Mouse (Mus musculus) brain, embryonic 18.5 days (tissue): ENCODE results near the gene Setd5.
A peak's percentile ranks its signal among the peaks of the same experiment; 100 is the strongest.

ENCODE experiments used
- DNase-seq: peaks from one replicate; pipeline ENCODE4 v3.0.0-alpha.2; 2012; ENCODE audit warnings: low read depth, low spot score

The Setd5 gene

DNA sequence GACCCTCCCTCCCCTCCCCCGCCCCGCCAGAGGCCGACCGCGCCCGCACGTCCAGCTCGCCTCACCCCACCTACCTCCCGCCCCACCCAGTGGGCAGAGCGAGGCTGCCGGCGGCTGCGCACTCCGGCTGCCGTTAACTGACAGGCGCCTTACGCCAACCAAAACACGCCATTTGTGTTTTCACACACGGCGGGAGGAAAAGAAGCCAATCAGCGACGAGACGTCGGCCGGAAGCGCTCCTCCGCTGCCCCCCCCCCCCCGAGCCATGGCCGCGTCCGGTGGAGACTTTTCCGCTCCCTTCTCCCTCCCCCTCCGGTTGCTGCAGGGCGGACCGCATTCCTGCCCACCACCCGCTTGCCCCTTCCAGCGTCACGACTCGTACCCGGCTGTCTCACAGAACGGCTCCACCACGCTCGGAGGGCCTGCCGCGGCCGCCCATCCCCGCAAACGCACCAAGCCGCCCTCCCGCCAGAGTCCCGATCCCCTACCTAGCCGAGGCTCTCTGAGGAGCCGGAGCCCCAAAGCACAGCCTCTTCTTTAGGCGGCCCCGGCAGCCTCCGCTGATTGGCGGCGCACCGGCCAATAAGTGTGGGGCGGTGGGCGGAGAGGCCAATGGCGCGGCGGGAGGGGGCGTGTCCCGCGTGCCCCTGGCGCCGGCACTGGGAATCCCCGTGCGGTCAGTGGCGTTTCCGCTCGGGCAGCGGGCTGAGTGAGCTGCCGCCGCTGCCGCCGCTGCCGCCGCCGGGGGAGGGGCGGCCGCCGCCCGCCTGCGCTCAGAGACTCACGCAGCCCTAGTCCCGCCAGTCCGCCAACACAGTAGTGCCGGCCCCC is at the start of gene Setd5:
Gene Setd5, plus strand, starts transcription at position 680 of the 831 bp plus-strand sequence.
- peak; percentile 94 for DNase-seq

- DNase-seq = no peak
Measured at GRCm38 (mm10) chr6:113027446-113027845, 49.7 kb upstream of the Setd5 start.

- DNase-seq = no peak
Measured at GRCm38 (mm10) chr6:113029006-113029405, 48.2 kb upstream of the Setd5 start.

- DNase-seq = no peak
Measured at GRCm38 (mm10) chr6:113030553-113030952, 46.6 kb upstream of the Setd5 start.

DNA sequence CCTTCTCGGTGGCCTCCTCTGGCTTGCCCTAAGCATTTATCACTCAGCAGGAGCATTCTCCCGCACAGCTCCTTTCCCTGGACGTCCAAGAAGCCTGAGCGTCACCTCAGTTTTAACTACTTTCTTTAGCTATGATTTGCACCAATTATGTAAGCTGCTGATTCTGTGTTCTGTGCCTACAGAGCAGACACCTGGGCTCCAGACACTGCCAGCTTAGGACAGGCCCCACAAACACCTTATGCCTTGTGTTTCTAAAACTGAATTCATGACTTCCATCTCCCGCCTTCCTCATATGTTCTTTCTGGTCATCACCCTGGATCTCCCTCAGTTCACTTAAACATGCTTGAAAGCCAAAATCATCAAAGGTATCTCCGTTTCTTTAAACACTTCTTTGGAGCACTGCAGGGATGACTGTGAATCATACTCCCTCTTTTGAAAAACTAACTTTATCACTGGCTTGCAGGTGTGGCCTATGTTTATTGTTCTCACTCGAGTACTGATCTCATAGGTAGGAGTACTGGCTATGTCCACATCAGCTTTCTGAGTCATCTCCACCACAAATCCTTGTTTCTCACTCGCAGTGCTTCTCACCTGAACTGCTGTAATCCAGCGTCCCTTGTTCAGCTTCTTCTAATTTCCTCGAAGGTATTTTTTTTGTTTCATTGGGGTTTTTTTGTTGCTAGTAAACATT is 46.0 kb upstream of the Setd5 start:
- DNase-seq = no peak

- DNase-seq = no peak
Measured at GRCm38 (mm10) chr6:113032121-113032520, 45.0 kb upstream of the Setd5 start.

DNA sequence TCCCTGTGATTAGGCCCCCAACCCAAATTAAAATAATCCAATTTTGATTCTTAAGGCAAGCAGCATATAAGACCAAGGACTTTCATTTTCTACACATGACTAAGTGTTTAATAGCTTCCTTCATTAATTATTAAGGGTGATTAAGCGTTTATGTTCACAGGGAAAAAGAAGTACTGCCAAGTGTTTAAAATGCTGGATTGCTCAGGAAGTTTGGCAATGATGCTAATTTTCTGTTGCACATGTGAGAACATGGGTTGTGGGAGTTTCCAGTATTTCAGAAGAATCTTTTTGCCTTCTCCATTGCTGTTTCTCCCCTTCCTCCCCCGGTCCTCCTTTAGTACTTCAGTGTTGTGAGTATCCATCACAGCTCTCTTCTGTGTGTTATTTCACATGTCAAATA is 44.0 kb upstream of the Setd5 start:
- DNase-seq = no peak

DNA sequence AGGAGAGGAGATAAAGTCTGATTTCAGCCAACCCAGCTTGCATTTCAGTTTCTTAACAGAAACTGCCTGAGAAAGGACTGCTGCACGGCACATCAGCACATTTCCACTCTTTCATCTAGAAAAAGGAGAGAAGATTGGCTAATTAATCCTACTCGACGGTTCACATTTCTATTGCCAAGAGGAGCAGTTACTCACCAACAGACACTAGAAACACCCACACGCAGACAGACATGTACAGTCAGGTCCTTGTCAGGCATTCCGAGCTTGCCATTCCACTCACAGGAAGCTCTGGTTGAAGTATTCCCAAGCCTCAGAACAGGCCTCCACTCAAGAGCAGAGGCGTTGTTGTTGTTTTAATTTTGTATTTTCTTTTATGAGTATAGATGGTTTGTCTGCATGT is 42.7 kb upstream of the Setd5 start:
- DNase-seq = no peak

GRCm38 (mm10) chr6:113036463-113037175 is 40.5 kb upstream of the Setd5 start:
- no peak for DNase-seq

DNA sequence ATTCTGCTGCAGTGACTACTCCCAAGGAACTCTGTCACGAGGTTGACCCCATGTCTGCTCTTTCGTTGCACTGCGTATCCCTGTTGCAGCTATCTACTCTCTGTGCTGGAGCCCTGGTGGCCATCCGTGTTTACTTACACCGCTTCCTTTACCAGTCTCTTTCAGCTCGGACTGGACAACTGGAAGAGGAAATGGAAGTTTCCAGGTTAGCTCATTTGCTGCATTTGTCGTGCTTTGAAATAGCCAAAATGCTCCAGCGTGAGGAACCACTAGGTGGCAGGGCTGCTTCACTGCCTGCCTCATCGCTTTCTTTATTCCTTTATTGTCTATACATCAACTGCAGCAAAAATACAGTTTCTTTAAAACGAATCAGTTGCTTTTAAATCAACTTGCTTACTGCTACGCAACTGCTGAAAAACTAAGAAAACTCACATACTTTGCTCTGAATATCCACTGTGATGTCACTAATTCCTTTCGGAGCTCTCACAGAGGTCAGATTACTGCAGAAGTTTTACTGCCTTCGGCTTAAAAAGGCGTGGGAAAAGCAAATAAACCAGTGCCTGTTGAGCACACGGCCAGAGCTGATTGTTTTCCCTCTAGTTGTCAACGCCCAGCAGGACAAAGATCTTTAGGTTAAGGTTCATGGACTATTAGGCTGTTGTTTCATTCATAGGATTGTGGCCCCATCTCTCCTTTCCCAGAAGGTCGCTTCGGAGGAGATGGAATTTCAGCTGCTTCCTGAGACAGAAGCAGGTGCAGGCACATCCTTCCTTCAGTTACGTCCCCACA is 39.0 kb upstream of the Setd5 start:
- no peak for DNase-seq

DNA sequence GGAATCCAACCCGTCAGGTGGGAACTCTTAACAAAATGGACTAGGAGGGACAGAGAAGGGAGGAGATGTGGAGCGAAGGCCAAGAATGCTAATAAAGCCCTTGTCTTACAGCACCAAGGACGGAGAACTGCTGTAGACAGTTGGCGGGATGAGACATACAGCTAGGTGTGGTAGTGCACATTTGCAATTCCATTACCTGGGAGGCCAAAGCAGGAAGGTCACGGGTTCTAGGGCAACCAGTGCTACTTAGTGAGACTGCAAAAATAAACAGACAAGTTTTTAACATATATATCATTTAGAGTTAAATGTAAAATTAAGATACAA is 38.5 kb upstream of the Setd5 start:
- no peak for DNase-seq

DNA sequence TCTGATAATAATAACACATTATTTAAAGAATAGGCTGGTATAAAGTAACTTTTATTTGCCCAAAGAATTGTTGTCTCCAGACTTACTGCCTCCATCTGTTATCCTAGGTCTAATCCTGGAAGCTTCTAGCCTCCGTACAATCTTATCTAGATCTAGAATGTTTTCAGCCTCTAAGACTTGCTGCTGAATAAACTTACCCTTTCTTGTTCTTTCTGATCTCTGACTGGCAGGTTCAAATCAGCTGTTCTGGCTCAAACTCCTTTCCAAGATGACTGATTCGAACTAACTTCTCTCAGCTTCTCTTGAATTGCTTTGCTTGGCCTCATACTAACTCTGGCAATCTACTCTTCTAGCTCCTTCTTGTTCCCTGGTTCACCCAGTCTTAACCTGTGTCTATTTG is 36.8 kb upstream of the Setd5 start:
- no peak for DNase-seq

DNA sequence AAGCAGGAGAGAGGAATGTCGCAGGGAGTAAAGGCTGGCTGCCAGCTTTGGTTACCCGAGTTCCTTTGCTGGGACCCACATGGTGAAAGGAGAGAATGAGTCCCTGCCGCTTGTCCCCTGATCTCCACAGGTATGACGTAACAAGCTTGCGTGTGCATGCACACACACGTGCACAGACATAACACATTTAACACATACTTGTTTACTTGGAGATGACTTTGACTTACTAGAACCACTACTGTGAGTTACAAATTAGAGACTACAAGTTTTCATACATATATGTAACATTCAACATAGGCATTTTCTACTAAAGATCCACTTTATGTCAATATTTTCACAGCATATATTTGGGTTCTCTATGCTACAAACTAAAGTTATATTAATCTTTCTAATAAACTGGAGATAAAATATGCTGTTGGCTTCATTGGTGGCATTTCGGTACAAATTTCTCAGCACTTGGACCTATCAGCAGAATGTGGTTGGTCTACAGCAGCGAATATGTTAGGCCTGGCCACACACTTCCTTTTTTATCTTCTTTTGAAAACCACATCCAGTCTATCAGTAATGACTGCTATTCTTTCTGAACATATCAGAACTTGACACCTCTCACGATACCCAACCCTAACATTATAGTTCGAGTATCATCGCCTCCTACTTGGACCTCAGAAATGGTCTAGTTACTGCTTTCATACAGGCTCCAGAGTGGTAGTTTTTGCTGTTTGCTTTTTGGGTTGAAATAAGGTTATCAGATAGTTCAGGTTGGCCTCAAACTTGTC is 35.8 kb upstream of the Setd5 start:
- DNase-seq = no peak

- no peak for DNase-seq
Measured at GRCm38 (mm10) chr6:113045575-113045974, 31.6 kb upstream of the Setd5 start.

- peak; percentile 95 for DNase-seq
Measured at GRCm38 (mm10) chr6:113046041-113046975, 30.9 kb upstream of the Setd5 start, which contains the start of gene Thumpd3. TSS of gene Thumpd3 (plus strand) at chr6:113046225.

DNA sequence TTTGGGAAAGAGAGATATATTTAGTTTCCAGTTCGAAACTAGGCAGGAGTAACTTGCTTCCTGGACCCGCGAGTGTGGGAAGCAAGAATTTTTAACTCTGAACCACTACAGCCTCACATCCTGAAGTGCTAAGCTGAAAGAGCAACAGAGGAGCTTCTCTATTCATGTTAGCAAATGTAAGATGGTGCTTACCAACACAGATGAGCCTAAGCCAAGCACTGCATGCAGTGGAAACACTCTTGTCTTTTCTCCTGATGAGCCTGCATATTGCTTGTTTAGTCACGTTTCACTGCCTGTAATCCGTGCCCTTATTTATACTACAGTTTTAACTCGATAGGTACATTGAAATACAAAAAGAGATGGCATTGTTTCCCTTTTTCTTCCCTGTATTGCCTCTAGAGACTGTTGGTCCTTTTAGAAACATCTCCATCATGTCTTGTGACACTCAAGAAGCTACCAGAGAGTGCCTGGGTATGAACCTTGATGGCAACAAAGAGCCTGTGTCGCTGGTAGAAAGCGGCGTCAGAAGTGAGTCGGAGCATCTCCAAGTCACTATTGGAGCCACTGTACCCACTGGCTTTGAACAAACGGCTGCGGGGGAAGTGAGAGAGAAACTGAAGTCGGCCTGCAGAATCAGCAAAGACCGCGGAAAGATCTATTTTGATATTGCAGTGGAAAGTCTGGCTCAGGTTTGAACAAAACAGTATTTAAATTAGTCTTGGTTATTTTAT is 30.0 kb upstream of the Setd5 start:
- no peak for DNase-seq

- no peak for DNase-seq
Measured at GRCm38 (mm10) chr6:113048371-113048770, 28.8 kb upstream of the Setd5 start.

- no peak for DNase-seq
Measured at GRCm38 (mm10) chr6:113049159-113049558, 28.0 kb upstream of the Setd5 start.

- no peak for DNase-seq
Measured at GRCm38 (mm10) chr6:113052972-113053371, 24.2 kb upstream of the Setd5 start.
